Mouse (Mus musculus): ENCODE measurements around the gene Srm. TPM values are rescaled to one million over a fixed set of nuclear protein-coding genes. Genes with fewer than 3 reads are reported as not detected.

Srm gene
- total and polyA plus RNA-seq, 3 experiments, result 305 to 765 (median 332) TPM

- Histone ChIP-seq H3K4me1 (ENCODE audit: control insufficient read depth in 1 of 2, insufficient read depth in 2 of 2, low read length in 2 of 2) (peaks cover 2 to 27% of the 10 kb centered on the region in 2 experiments), H3K9ac (ENCODE audit: control insufficient read depth, low read depth, low read length, poor library complexity, severe bottlenecking) (no peak overlapping the region), H3K4me3 (ENCODE audit: control insufficient read depth in 1 of 2, insufficient read depth in 1 of 2, low read depth in 2 of 2, low read length in 2 of 2) (no peak overlapping the region), H3K9me3 (replicated peaks; ENCODE audit: insufficient read depth, low read length) (no peaks in the 10 kb centered on the region), H3K79me2 (ENCODE audit: control insufficient read depth, insufficient read depth, low read length, poor library complexity) (peaks cover 51% of the 10 kb centered on the region), H3K36me3 (ENCODE audit: control insufficient read depth in 1 of 2, insufficient read depth in 2 of 2, low read length in 2 of 2) (peaks cover 56 to 58% of the 10 kb centered on the region in 2 experiments), H3K27me3 (ENCODE audit: control insufficient read depth in 1 of 2, insufficient read depth in 2 of 2, low read length in 2 of 2) (no peaks in the 10 kb centered on the region), H3K27ac (ENCODE audit: control insufficient read depth, low read depth, low read length) (no peak overlapping the region)
- no peak for DNase-seq (ENCODE audit: low read depth, low spot score)
- no peak for TF ChIP-seq POLR2AphosphoS2 (IDR thresholded peaks at IDR 0.05; ENCODE audit: low read length)
These were observed 31.2 kb downstream of the Srm start for GRCm38 (mm10) chr4:148622485-148622884.

DNA sequence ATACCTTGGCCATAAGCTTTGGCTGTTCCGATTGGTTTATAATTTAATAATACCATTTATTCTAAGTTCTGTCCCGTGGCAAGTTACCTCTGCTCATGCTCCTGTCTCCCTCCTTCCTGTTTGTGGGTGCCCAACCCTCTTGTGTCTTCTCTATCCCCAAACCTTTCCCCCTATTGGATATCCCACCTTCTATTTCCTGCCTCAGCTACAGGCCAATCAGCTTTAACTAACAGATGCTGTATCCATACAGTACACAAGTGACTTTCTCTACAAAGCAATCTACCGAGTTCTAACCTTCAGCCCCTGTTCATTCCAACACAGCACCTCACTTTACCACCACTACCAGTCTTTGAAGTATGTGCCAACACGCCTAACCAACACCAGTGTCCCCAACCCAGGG, 32.3 kb downstream of the Srm start:
- Histone ChIP-seq H3K9me3 (replicated peaks; ENCODE audit: insufficient read depth, low read length) (no peaks in the 10 kb centered on the region), H3K36me3 (ENCODE audit: control insufficient read depth in 1 of 2, insufficient read depth in 2 of 2, low read length in 2 of 2) (peaks cover 52 to 54% of the 10 kb centered on the region in 2 experiments), H3K79me2 (ENCODE audit: control insufficient read depth, insufficient read depth, low read length, poor library complexity) (peaks cover 51% of the 10 kb centered on the region), H3K9ac (ENCODE audit: control insufficient read depth, low read depth, low read length, poor library complexity, severe bottlenecking) (no peak overlapping the region), H3K27ac (ENCODE audit: control insufficient read depth, low read depth, low read length) (no peak overlapping the region), H3K4me3 (ENCODE audit: control insufficient read depth in 1 of 2, insufficient read depth in 1 of 2, low read depth in 2 of 2, low read length in 2 of 2) (no peak overlapping the region), H3K27me3 (ENCODE audit: control insufficient read depth in 1 of 2, insufficient read depth in 2 of 2, low read length in 2 of 2) (no peaks in the 10 kb centered on the region), H3K4me1 (ENCODE audit: control insufficient read depth in 1 of 2, insufficient read depth in 2 of 2, low read length in 2 of 2) (peaks cover 2 to 29% of the 10 kb centered on the region in 2 experiments)
- TF ChIP-seq ZMIZ1 (IDR thresholded peaks at IDR 0.05; ENCODE audit: low read depth, low read length) (no peak), POLR2A (IDR thresholded peaks at IDR 0.05; ENCODE audit: control insufficient read depth in 1 of 2, insufficient read depth in 1 of 2, low read depth in 1 of 2, low read length in 2 of 2, poor library complexity in 1 of 2) (peak in 1 of 2 experiments; percentile 26; a peak in 2 of 4 replicates)
- no peak for DNase-seq (ENCODE audit: low read depth, low spot score)

DNA sequence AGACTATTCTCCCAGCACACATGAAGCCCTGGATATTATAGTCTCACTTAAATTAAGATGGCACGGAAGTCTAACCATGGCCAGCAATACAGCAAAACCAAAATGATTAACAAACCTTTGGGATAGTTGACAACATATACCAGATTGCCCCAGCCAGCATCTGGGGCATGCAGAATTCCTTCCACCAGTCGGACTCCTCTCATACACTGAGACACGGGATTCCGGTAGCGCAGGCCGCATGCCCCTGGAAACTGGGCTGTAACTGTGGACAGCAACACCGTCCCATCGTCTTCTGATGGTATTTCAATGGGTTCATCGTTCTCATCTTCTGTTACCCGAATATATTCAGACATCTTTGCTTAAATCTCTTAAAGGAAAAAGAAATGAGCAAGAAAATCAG, 33.7 kb downstream of the Srm start:
- Histone ChIP-seq H3K36me3 (ENCODE audit: control insufficient read depth in 1 of 2, insufficient read depth in 2 of 2, low read length in 2 of 2) (peaks cover 38 to 47% of the 10 kb centered on the region in 2 experiments), H3K9me3 (replicated peaks; ENCODE audit: insufficient read depth, low read length) (no peaks in the 10 kb centered on the region), H3K27ac (ENCODE audit: control insufficient read depth, low read depth, low read length) (no peak overlapping the region), H3K79me2 (ENCODE audit: control insufficient read depth, insufficient read depth, low read length, poor library complexity) (peaks cover 48% of the 10 kb centered on the region), H3K9ac (ENCODE audit: control insufficient read depth, low read depth, low read length, poor library complexity, severe bottlenecking) (peak overlapping the region; percentile 100), H3K4me1 (ENCODE audit: control insufficient read depth in 1 of 2, insufficient read depth in 2 of 2, low read length in 2 of 2) (peaks cover 2 to 29% of the 10 kb centered on the region in 2 experiments), H3K27me3 (ENCODE audit: control insufficient read depth in 1 of 2, insufficient read depth in 2 of 2, low read length in 2 of 2) (no peaks in the 10 kb centered on the region), H3K4me3 (ENCODE audit: control insufficient read depth in 1 of 2, insufficient read depth in 1 of 2, low read depth in 2 of 2, low read length in 2 of 2) (peak overlapping the region; percentile 78 to 93)
- DNase-seq (ENCODE audit: low read depth, low spot score), result no peak
- TF ChIP-seq UBTF (IDR thresholded peaks at IDR 0.05; ENCODE audit: borderline replicate concordance, insufficient read depth, low read depth, low read length), result no peak
- no peak for TF ChIP-seq ZMIZ1 (IDR thresholded peaks at IDR 0.05; ENCODE audit: low read depth, low read length)
- TF ChIP-seq KAT2A (conservative IDR thresholded peaks at IDR 0.05; ENCODE audit: low read depth, low read length), result no peak
- TF ChIP-seq ZC3H11A (IDR thresholded peaks at IDR 0.05; ENCODE audit: low read depth, low read length), result no peak
- no peak for TF ChIP-seq JUND (IDR thresholded peaks at IDR 0.05; ENCODE audit: low read depth, low read length)
- TF ChIP-seq ZNF384 (IDR thresholded peaks at IDR 0.05; ENCODE audit: low read depth, low read length), result no peak
- no peak for TF ChIP-seq MEF2A (IDR thresholded peaks at IDR 0.05; ENCODE audit: extremely low read depth, insufficient replicate concordance, low read depth, low read length, poor library complexity, severe bottlenecking)
- no peak for TF ChIP-seq CTCF (IDR thresholded peaks at IDR 0.05 in 2 of 3, conservative IDR thresholded peaks at IDR 0.05 in 1 of 3; ENCODE audit: control insufficient read depth in 1 of 3, insufficient read depth in 1 of 3, low read depth in 2 of 3, low read length in 3 of 3, poor library complexity in 1 of 3, severe bottlenecking in 1 of 3)
- TF ChIP-seq POLR2A (IDR thresholded peaks at IDR 0.05; ENCODE audit: control insufficient read depth in 1 of 2, insufficient read depth in 1 of 2, low read depth in 1 of 2, low read length in 2 of 2, poor library complexity in 1 of 2), result no peak
- TF ChIP-seq POLR2AphosphoS2 (IDR thresholded peaks at IDR 0.05; ENCODE audit: low read length), result no peak
- TF ChIP-seq TBP (IDR thresholded peaks at IDR 0.05; ENCODE audit: low read depth, low read length), result no peak
- no peak for TF ChIP-seq ELF1 (IDR thresholded peaks at IDR 0.05; ENCODE audit: low read depth, low read length)
- no peak for TF ChIP-seq USF1 (IDR thresholded peaks at IDR 0.05; ENCODE audit: low read depth, low read length)
- TF ChIP-seq TAL1 (IDR thresholded peaks at IDR 0.05; ENCODE audit: low read length), result no peak
- TF ChIP-seq USF2 (IDR thresholded peaks at IDR 0.05; ENCODE audit: borderline replicate concordance in 1 of 2, insufficient read depth in 1 of 2, low read depth in 1 of 2, low read length in 2 of 2), result no peak
- TF ChIP-seq NRF1 (IDR thresholded peaks at IDR 0.05; ENCODE audit: insufficient read depth, low read depth, low read length, poor library complexity, severe bottlenecking), result no peak
- TF ChIP-seq ETS1 (IDR thresholded peaks at IDR 0.05; ENCODE audit: low read depth, low read length), result no peak
- TF ChIP-seq MYB (IDR thresholded peaks at IDR 0.05; ENCODE audit: low read depth, low read length), result no peak
- TF ChIP-seq TCF12 (IDR thresholded peaks at IDR 0.05; ENCODE audit: low read depth, low read length), result no peak
- no peak for TF ChIP-seq NELFE (IDR thresholded peaks at IDR 0.05; ENCODE audit: low read depth, low read length)

All from MEL (cell line).